9 mouse cellular contexts compared by ENCODE assay signal in genomic region chr7:45644183-45644582, GRCm38 (mm10). TPM values are rescaled to one million over a fixed set of nuclear protein-coding genes. Genes with fewer than 3 reads are reported as not detected.
DNase-seq lines count a peak whose midpoint lies in the region; ATAC-seq lines count a peak whose summit lies in the region.
"Had no signal": no experiment of that assay in that cellular context is flagged by ENCODE, and none has a peak within 500 bp of the region (broad histone marks: within the 10 kb centered on the region; RNA-seq: fewer than 3 reads in every experiment).

No protein-coding gene starts in this region.

- peaks cover 31% of the 10 kb centered on the region for H3K4me1 ChIP-seq in heart, embryonic 11.5 days (ENCODE audit: control insufficient read depth, insufficient read depth, low read length)
- H3K4me1 ChIP-seq in midbrain, embryonic 11.5 days (ENCODE audit: control insufficient read depth, insufficient read depth, low read length): peaks cover 17% of the 10 kb centered on the region
- H3K4me1 ChIP-seq in stomach, embryonic 15.5 days: peaks cover 35% of the 10 kb centered on the region

- peak overlapping the region; percentile 42 for H3K4me3 ChIP-seq in heart, embryonic 11.5 days (ENCODE audit: low read depth, low read length)
- H3K4me3 ChIP-seq in midbrain, embryonic 11.5 days (ENCODE audit: low read depth, low read length): peak overlapping the region; percentile 33
- H3K4me3 ChIP-seq in stomach, embryonic 15.5 days (replicated peaks): peak overlapping the region; percentile 47

- peak overlapping the region; percentile 30; the same call in 1 of the 2 replicates for H3K27ac ChIP-seq in heart, embryonic 11.5 days (ENCODE audit: low read depth, low read length)
- peak overlapping the region; percentile 63 for H3K27ac ChIP-seq in midbrain, embryonic 11.5 days (ENCODE audit: low read depth, low read length)
- peak overlapping the region; percentile 88 for H3K27ac ChIP-seq in stomach, embryonic 15.5 days

- H3K36me3 ChIP-seq in heart, embryonic 11.5 days (ENCODE audit: control insufficient read depth, insufficient read depth, low read length): no peaks in the 10 kb centered on the region
- H3K36me3 ChIP-seq in midbrain, embryonic 11.5 days (ENCODE audit: control insufficient read depth, insufficient read depth, low read length): no peaks in the 10 kb centered on the region
- H3K36me3 ChIP-seq in stomach, embryonic 15.5 days: no peaks in the 10 kb centered on the region

- DNase-seq in kidney, postnatal 10 days: peak; percentile 66
- no peak for DNase-seq in kidney, adult 18-20 months
- DNase-seq in embryo, embryonic 10.5 days (ENCODE audit: low spot score): peak; percentile 70
- peak; percentile 55 to 61 for DNase-seq in layer of hippocampus, postnatal 36 days
- peak; percentile 95 for DNase-seq in midbrain, embryonic 11.5 days (ENCODE audit: low spot score, missing footprints)

- ATAC-seq in heart, embryonic 11.5 days (replicated peaks; ENCODE audit: insufficient number of reproducible peaks, low FRiP score, low TSS enrichment): no peak
- peak; percentile 45 for ATAC-seq in midbrain, embryonic 11.5 days (ENCODE audit: low FRiP score)
- ATAC-seq in stomach, embryonic 15.5 days (ENCODE audit: insufficient read depth, low FRiP score, low read depth): peak; percentile 15; the same call in 1 of the 2 replicates
- no peak for ATAC-seq in megakaryocyte-erythroid progenitor cell, adult 5-6 weeks (replicated peaks; ENCODE audit: low FRiP score, low TSS enrichment, poor library complexity, severe bottlenecking)

- no peaks in the 10 kb centered on the region; the same call in 1 of the 2 replicates for H3K27me3 ChIP-seq in heart, embryonic 11.5 days (ENCODE audit: control insufficient read depth, insufficient read depth, low read length)
- H3K27me3 ChIP-seq in midbrain, embryonic 11.5 days (ENCODE audit: control insufficient read depth, insufficient read depth, low read length): no peaks in the 10 kb centered on the region
- H3K27me3 ChIP-seq in stomach, embryonic 15.5 days (replicated peaks): no peaks in the 10 kb centered on the region
- H3K27me3 ChIP-seq: Patski had no signal

- peak overlapping the region; percentile 76 for H3K4me2 ChIP-seq in heart, embryonic 11.5 days
- H3K4me2 ChIP-seq in midbrain, embryonic 11.5 days: peak overlapping the region; percentile 87
- H3K4me2 ChIP-seq in stomach, embryonic 15.5 days: peak overlapping the region; percentile 83

- no peaks in the 10 kb centered on the region for H3K9me3 ChIP-seq in heart, embryonic 11.5 days (replicated peaks; ENCODE audit: control insufficient read depth, low read length)
- no peaks in the 10 kb centered on the region for H3K9me3 ChIP-seq in midbrain, embryonic 11.5 days (ENCODE audit: control insufficient read depth, low read length)
- H3K9me3 ChIP-seq in stomach, embryonic 15.5 days: no peaks in the 10 kb centered on the region

- H3K9ac ChIP-seq in heart, embryonic 11.5 days (ENCODE audit: low read depth, low read length): peak overlapping the region; percentile 0; the same call in 1 of the 2 replicates
- peak overlapping the region; percentile 63 for H3K9ac ChIP-seq in midbrain, embryonic 11.5 days (ENCODE audit: low read length)
- no peak overlapping the region for H3K9ac ChIP-seq in stomach, embryonic 15.5 days

- WGBS in heart, embryonic 11.5 days (ENCODE audit: insufficient replicate concordance): 10% methylated on average over 18 of the region's 18 CpGs
- WGBS in midbrain, embryonic 11.5 days: 8% methylated on average over 18 of the region's 18 CpGs
- 9% methylated on average over 18 of the region's 18 CpGs for WGBS in stomach, embryonic 15.5 days

RNA-seq across cellular contexts. Expression of gene Mamstr, which starts 4.4 kb away (rescaled TPM):
- 3.4 and 4.0 TPM in 2 replicates for polyA plus RNA-seq in heart, embryonic 11.5 days (2014; fragmentation: Nextera tagmentation; extraction: Ambion mirVana)
- 1 to 10 TPM; 2.3 to 2.8 TPM for total RNA-seq in layer of hippocampus, postnatal 36 days (2021)
- 1.8 and 2.1 TPM in 2 replicates for polyA plus RNA-seq in midbrain, embryonic 11.5 days (2014; fragmentation: Nextera tagmentation; extraction: Ambion mirVana)
- polyA plus RNA-seq in stomach, embryonic 15.5 days (2015; fragmentation: Nextera tagmentation; extraction: Ambion mirVana): 7.4 and 9.5 TPM in 2 replicates
- not detected in 2 replicates for total RNA-seq in megakaryocyte-erythroid progenitor cell, adult 5-6 weeks (2014; fragmentation: Nextera tagmentation)
- total RNA-seq in megakaryocyte-erythroid progenitor cell, adult 5-6 weeks (2017): not detected in 2 replicates

RNA-seq across cellular contexts. Expression of gene Rasip1, which starts 16.9 kb away (rescaled TPM):
- 13.9 and 14.5 TPM in 2 replicates for polyA plus RNA-seq in heart, embryonic 11.5 days (2014; fragmentation: Nextera tagmentation; extraction: Ambion mirVana)
- total RNA-seq in layer of hippocampus, postnatal 36 days (2021): 1 to 10 TPM; 6.1 to 6.6 TPM
- polyA plus RNA-seq in midbrain, embryonic 11.5 days (2014; fragmentation: Nextera tagmentation; extraction: Ambion mirVana): 4.0 and 4.7 TPM in 2 replicates
- 11.0 and 11.6 TPM in 2 replicates for polyA plus RNA-seq in stomach, embryonic 15.5 days (2015; fragmentation: Nextera tagmentation; extraction: Ambion mirVana)
- not detected in 2 replicates for total RNA-seq in megakaryocyte-erythroid progenitor cell, adult 5-6 weeks (2014; fragmentation: Nextera tagmentation)
- not detected in 2 replicates for total RNA-seq in megakaryocyte-erythroid progenitor cell, adult 5-6 weeks (2017)

RNA-seq across cellular contexts. Expression of gene Fut2, which starts 22.0 kb away (rescaled TPM):
- 0.56 and 1.0 TPM in 2 replicates for polyA plus RNA-seq in heart, embryonic 11.5 days (2014; fragmentation: Nextera tagmentation; extraction: Ambion mirVana)
- under 1 TPM in 1 of 2 experiments, not detected in 1; 0.18 TPM for total RNA-seq in layer of hippocampus, postnatal 36 days (2021)
- polyA plus RNA-seq in midbrain, embryonic 11.5 days (2014; fragmentation: Nextera tagmentation; extraction: Ambion mirVana): not detected in 2 replicates
- polyA plus RNA-seq in stomach, embryonic 15.5 days (2015; fragmentation: Nextera tagmentation; extraction: Ambion mirVana): 5.2 and 6.7 TPM in 2 replicates
- not detected in 2 replicates for total RNA-seq in megakaryocyte-erythroid progenitor cell, adult 5-6 weeks (2014; fragmentation: Nextera tagmentation)
- total RNA-seq in megakaryocyte-erythroid progenitor cell, adult 5-6 weeks (2017): not detected in 2 replicates

RNA-seq across cellular contexts. Expression of gene Izumo1, which starts 22.6 kb away (rescaled TPM):
- polyA plus RNA-seq in heart, embryonic 11.5 days (2014; fragmentation: Nextera tagmentation; extraction: Ambion mirVana): 0.34 and 0.35 TPM in 2 replicates
- total RNA-seq in layer of hippocampus, postnatal 36 days (2021): not detected
- 0.10 and 0.29 TPM in 2 replicates for polyA plus RNA-seq in midbrain, embryonic 11.5 days (2014; fragmentation: Nextera tagmentation; extraction: Ambion mirVana)
- polyA plus RNA-seq in stomach, embryonic 15.5 days (2015; fragmentation: Nextera tagmentation; extraction: Ambion mirVana): 0.19 and 0.31 TPM in 2 replicates
- total RNA-seq in megakaryocyte-erythroid progenitor cell, adult 5-6 weeks (2014; fragmentation: Nextera tagmentation): not detected in 2 replicates
- not detected in 2 replicates for total RNA-seq in megakaryocyte-erythroid progenitor cell, adult 5-6 weeks (2017)

RNA-seq across cellular contexts. Expression of gene Fut1, which starts 27.1 kb away (rescaled TPM):
- polyA plus RNA-seq in heart, embryonic 11.5 days (2014; fragmentation: Nextera tagmentation; extraction: Ambion mirVana): not detected in 2 replicates
- not detected for total RNA-seq in layer of hippocampus, postnatal 36 days (2021)
- not detected in 2 replicates for polyA plus RNA-seq in midbrain, embryonic 11.5 days (2014; fragmentation: Nextera tagmentation; extraction: Ambion mirVana)
- 0.76 and 0.84 TPM in 2 replicates for polyA plus RNA-seq in stomach, embryonic 15.5 days (2015; fragmentation: Nextera tagmentation; extraction: Ambion mirVana)
- not detected in 2 replicates for total RNA-seq in megakaryocyte-erythroid progenitor cell, adult 5-6 weeks (2014; fragmentation: Nextera tagmentation)
- total RNA-seq in megakaryocyte-erythroid progenitor cell, adult 5-6 weeks (2017): not detected in 2 replicates

Comparison
In these comparisons a context has a peak if more than half of its experiments do, and no peak if none do; other contexts are left out.
1. ATAC-seq: peak in midbrain, embryonic 11.5 days (single experiment) and stomach, embryonic 15.5 days (single experiment); none in heart, embryonic 11.5 days (single experiment) and megakaryocyte-erythroid progenitor cell, adult 5-6 weeks (single experiment).
2. H3K27ac ChIP-seq: peak in every context shown above with its lines; median percentile 88 in stomach, embryonic 15.5 days; 63 in midbrain, embryonic 11.5 days; 30 in heart, embryonic 11.5 days.
3. Peak in every context shown above with its lines, with median percentiles within 50 percentile points of each other: H3K4me2 ChIP-seq and H3K4me3 ChIP-seq.